Mouse (Mus musculus) liver, embryonic 14.5 days (tissue): ENCODE measurements at regions not wholly inside any gene's neighbourhood (a gene's known extent, or its start where the extent isn't known, plus 50 kb on each side); places are given as distances from the start of the nearest gene placed in this dataset.

ENCODE experiments used
- ATAC-seq: fragments of 200-750 bp; cut with Nextera tagmentation; 2 replicates; pipeline ENCODE4 v1.8.0; 2017; ENCODE audit warnings: moderate number of reproducible peaks, mild to moderate bottlenecking, moderate library complexity; ENCODE audit not compliant: insufficient read depth
- DNase-seq, 3 experiments: peaks; one replicate each; pipeline ENCODE4 v3.0.0-alpha.2; 2012 to 2013; ENCODE audit warnings: low read depth in 3 of 3, low spot score in 3 of 3
- H3K27ac ChIP-seq: fragments of 300-500 bp; sonication (generic); 2 replicates; pipeline ENCODE4 v1.5.1; 2014; ENCODE audit warnings: moderate library complexity, mild to moderate bottlenecking, control low read depth, inconsistent platforms
- H3K27me3 ChIP-seq: fragments of 300-500 bp; sonication (generic); 2 replicates; pipeline ENCODE4 v1.6.1; 2014; ENCODE audit warnings: mild to moderate bottlenecking, low read length, moderate library complexity; ENCODE audit not compliant: control insufficient read depth, insufficient read depth
- H3K36me3 ChIP-seq: fragments of 300-500 bp; sonication (generic); replicated peaks from 2 replicates; pipeline ENCODE4 v1.6.1; 2014; ENCODE audit warnings: low read depth; ENCODE audit not compliant: control insufficient read depth, insufficient read depth
- H3K4me1 ChIP-seq, 2 experiments: fragments of 200-500 bp in 1 of 2; fragments of 300-500 bp in 1 of 2; sonication (generic) in 1 of 2; replicated peaks; 2 replicates each; pipeline ENCODE4 v1.6.1; 2012 to 2014; ENCODE audit warnings: antibody characterized with exemption in 1 of 2, inconsistent platforms in 1 of 2, low read length in 1 of 2; ENCODE audit not compliant: control insufficient read depth in 2 of 2, insufficient read depth in 2 of 2
- H3K4me2 ChIP-seq: fragments of 300-500 bp; sonication (generic); 2 replicates; pipeline ENCODE4 v1.6.1; 2014; ENCODE audit warnings: low read depth, mild to moderate bottlenecking, control low read depth, moderate library complexity
- H3K4me3 ChIP-seq, 2 experiments: fragments of 200-500 bp in 1 of 2; fragments of 300-500 bp in 1 of 2; sonication (generic) in 1 of 2; 2 replicates each; pipeline ENCODE4 v1.5.1; 2012 to 2014; ENCODE audit warnings: low read depth in 2 of 2, low read length in 2 of 2, mild to moderate bottlenecking in 2 of 2, control low read depth in 1 of 2, inconsistent platforms in 1 of 2, moderate library complexity in 1 of 2; ENCODE audit not compliant: insufficient read depth in 1 of 2
- H3K9ac ChIP-seq: fragments of 300-500 bp; sonication (generic); replicated peaks from 2 replicates; pipeline ENCODE4 v1.6.1; 2014; ENCODE audit warnings: mild to moderate bottlenecking, control low read depth, moderate library complexity
- H3K9me3 ChIP-seq: fragments of 300-500 bp; sonication (generic); 2 replicates; pipeline ENCODE4 v1.6.1; 2016; ENCODE audit warnings: low read length, mixed read lengths; ENCODE audit not compliant: control insufficient read depth
- CTCF ChIP-seq: IDR thresholded peaks from 2 replicates; pipeline ENCODE4 v1.5.1; 2016; ENCODE audit warnings: antibody characterized with exemption, low read depth, control low read depth
- EP300 ChIP-seq: IDR thresholded peaks from 2 replicates; pipeline ENCODE4 v1.6.1; 2016; ENCODE audit warnings: antibody characterized with exemption, low read depth
- WGBS: fragments of 180-500 bp; shearing (Covaris S2); extraction: QIAGEN DNeasy Blood & Tissue Kit; methylation state at CpG from one replicate; pipeline ENCODE4 v1.1.7; 2014; ENCODE audit not compliant: insufficient replicate concordance; 5-methylcytosine and 5-hydroxymethylcytosine counted together

GRCm38 (mm10) chr3:34217911-34218310 is 136.8 kb upstream of the Dnajc19 start:
- Histone ChIP-seq H3K27me3 (no peaks in the 10 kb centered on the region), H3K27ac (no peak overlapping the region), H3K36me3 (no peaks in the 10 kb centered on the region), H3K9me3 (no peaks in the 10 kb centered on the region), H3K4me3 (no peak overlapping the region), H3K4me2 (no peak overlapping the region), H3K4me1 (no peaks in the 10 kb centered on the region), H3K9ac (no peak overlapping the region)
- TF ChIP-seq CTCF, result no peak
- no peak for TF ChIP-seq EP300
- 44% methylated on average over 4 of the region's 4 CpGs for WGBS
- DNase-seq (no peak), ATAC-seq (no peak)

- H3K27me3 ChIP-seq, result no peaks in the 10 kb centered on the region
- no peak for ATAC-seq
- H3K9ac ChIP-seq, result no peak overlapping the region
- H3K4me2 ChIP-seq, result no peak overlapping the region
- TF ChIP-seq CTCF, result no peak
- no peak for TF ChIP-seq EP300
- no peak overlapping the region for H3K27ac ChIP-seq
- H3K4me3 ChIP-seq, result no peak overlapping the region
- 65% methylated on average over 6 of the region's 6 CpGs for WGBS
- H3K9me3 ChIP-seq, result no peaks in the 10 kb centered on the region
- DNase-seq, result no peak
- H3K36me3 ChIP-seq, result no peaks in the 10 kb centered on the region
- no peaks in the 10 kb centered on the region for H3K4me1 ChIP-seq
These were observed 133.1 kb upstream of the Dnajc19 start for GRCm38 (mm10) chr3:34214233-34214632.

GRCm38 (mm10) chr3:34206454-34206853 is 125.3 kb upstream of the Dnajc19 start:
- no peak overlapping the region for H3K4me3 ChIP-seq
- TF ChIP-seq CTCF (no peak), EP300 (no peak)

GRCm38 (mm10) chr3:34198228-34198627 is 117.1 kb upstream of the Dnajc19 start:
- ATAC-seq, result no peak
- Histone ChIP-seq H3K4me2 (no peak overlapping the region), H3K9me3 (no peaks in the 10 kb centered on the region), H3K36me3 (no peaks in the 10 kb centered on the region), H3K4me1 (no peaks in the 10 kb centered on the region), H3K27me3 (no peaks in the 10 kb centered on the region), H3K27ac (no peak overlapping the region), H3K9ac (no peak overlapping the region), H3K4me3 (no peak overlapping the region)
- DNase-seq, result no peak
- TF ChIP-seq CTCF (peak; percentile 37), EP300 (no peak)
- 23% methylated on average over 8 of the region's 8 CpGs for WGBS

More at GRCm38 (mm10) chr3:34206454-34206853, 125.3 kb upstream of the Dnajc19 start:
- Histone ChIP-seq H3K27me3 (no peaks in the 10 kb centered on the region), H3K9me3 (no peaks in the 10 kb centered on the region), H3K9ac (no peak overlapping the region), H3K4me1 (no peaks in the 10 kb centered on the region), H3K36me3 (no peaks in the 10 kb centered on the region), H3K27ac (no peak overlapping the region), H3K4me2 (no peak overlapping the region)
- ATAC-seq, result no peak
- DNase-seq, result no peak
- 48% methylated on average over 3 of the region's 3 CpGs for WGBS

- Histone ChIP-seq H3K27me3 (no peaks in the 10 kb centered on the region), H3K4me2 (no peak overlapping the region), H3K4me1 (no peaks in the 10 kb centered on the region), H3K9me3 (no peaks in the 10 kb centered on the region), H3K9ac (no peak overlapping the region), H3K4me3 (no peak overlapping the region), H3K36me3 (no peaks in the 10 kb centered on the region), H3K27ac (no peak overlapping the region)
- 14% methylated on average over 10 of the region's 10 CpGs for WGBS
- no peak for TF ChIP-seq EP300
- no peak for TF ChIP-seq CTCF
- DNase-seq (no peak), ATAC-seq (no peak)
These were observed 116.0 kb upstream of the Dnajc19 start for GRCm38 (mm10) chr3:34197163-34197455.
